Mouse (Mus musculus) layer of hippocampus, postnatal 25 days (tissue): ENCODE measurements around the gene Tbc1d25. TPM values are rescaled to one million over a fixed set of nuclear protein-coding genes. Genes with fewer than 3 reads are reported as not detected.

Source experiments
- DNase-seq, 2 experiments: peaks; one replicate each; pipeline ENCODE4 v3.0.0; 2022; ENCODE audit warnings: mixed read lengths in 2 of 2, low spot score in 1 of 2; ENCODE audit errors: extremely low spot score in 1 of 2
- total RNA-seq, 2 experiments: library from RNA; stranded (reverse); gene quantifications; 2 replicates each; pipeline ENCODE4 v1.2.3; 2021

Tbc1d25 gene
- 10 to 100 TPM; 13.3 to 13.9 TPM for total RNA-seq

DNA sequence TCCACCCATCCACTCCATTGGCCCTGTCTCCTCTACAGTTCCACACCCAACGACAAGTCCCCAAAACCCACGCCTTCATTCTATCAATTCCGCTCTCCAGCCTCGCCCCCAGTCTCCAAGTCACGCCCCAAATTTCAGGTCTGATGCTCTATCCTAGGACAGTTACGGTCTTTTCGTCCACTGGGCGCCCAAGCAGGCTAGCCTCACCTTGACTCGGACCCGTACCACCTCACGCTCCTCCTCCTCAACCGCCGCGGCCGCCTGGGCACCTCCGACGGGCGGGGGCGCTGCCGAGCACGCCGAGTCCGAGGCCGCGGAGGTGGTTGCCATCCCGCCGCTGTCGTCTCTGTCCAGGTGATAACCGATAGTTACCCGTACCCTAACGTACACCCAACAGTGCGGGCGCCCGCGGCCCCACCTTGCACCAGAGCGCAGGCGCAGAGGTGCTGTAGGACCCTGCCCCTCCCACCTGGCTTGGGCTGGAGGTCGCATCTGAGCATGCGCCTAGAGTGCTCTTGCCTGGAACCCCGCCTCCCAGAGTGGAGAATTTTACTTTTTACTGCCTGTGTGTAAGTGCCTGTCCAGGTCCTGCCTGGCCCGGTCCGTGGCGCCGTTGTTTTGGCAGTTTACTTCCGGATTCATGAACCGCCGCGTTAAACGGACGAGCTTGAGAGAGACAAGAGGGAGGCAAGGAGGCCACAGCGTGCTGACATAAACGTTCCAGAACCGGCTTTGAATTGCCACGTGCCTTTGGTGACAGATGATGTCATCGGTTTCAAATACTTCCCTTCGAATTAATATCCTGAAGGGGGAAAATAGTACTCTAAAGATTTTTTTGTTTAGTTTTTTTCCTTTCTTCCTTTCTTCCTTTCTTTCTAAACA is at the start of gene Tbc1d25:
Gene Tbc1d25, minus strand, starts transcription at position 678 of the 882 bp plus-strand sequence.
- peak; percentile 54 to 61 for DNase-seq

DNA sequence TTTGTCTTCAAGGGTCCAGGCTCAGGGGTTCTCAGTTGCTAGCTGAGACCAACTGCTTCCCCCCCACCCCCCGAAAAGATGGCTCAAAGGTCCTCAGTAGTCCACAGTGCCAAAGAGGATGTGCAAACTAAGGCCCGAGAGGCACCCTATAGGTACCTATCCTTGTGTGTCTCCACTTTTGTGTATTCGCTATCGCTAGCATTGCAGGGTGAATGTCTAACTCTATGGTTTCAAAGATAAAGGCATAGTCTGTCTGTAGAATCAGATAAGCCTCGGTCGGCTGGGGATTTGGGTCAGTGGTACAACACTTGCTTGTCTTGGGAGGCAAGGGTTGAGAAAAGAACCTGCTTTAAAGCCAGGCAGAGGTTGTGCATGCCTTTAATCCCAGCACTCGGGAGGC is 47.5 kb upstream of the Tbc1d25 start:
- DNase-seq: no peak

DNA sequence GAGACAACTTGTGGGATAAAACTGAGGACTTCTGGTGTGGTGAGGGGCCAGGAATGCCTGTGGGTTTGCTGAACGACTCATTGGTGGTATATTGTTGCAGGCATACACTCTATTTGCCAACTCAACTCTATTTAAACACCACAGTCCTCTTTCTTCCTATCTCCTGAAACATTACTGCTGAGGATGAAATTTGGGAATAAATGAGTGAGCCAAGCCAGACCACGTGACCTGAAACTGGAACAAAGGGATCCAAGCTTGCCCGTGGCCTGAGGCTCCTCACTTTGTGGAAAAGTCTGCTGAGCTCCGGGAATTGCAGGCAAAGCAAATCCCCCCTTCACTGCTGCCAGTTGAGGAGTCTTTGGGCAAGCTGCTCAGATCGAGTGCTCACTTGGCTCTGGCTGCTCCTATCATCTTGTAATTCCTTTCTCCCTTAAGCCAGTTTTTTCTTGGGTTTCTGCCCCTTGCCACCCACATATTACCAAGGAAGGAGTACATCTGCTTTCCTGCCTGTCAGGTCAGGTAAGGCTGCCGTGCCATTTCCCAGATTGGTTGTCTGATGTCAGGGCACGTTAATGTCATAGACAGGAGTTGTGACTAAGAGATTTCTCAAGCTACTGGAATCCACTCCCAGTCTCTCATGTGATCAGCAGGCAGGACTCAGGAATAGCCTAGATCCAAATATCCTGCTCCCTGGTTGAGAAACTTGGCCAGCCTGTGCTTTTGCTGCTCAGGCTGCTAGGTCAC is 46.9 kb upstream of the Tbc1d25 start:
- DNase-seq: no peak

- DNase-seq: peak in 1 of 2 experiments; percentile 26
These were observed 46.3 kb upstream of the Tbc1d25 start for GRCm38 (mm10) chrX:8222296-8222677.

DNA sequence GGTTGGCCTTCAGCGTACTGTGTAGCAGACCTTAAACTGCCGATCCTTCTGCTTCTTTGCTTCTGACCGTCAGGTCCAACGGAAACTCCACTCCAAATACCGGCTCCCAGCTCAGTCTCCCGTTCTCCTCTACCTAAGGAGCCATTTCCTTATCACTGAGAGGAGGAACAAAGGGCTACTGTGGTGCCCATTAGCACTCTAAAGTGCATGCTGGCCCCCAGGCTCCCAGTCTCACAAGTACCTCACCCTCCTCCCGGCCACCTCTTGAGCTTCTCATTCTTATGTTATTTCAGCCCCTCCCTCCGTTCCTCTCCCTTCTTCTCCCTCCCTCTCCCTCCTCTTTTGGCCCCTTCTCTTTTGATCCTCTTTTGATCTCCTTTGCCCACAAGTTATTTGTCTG is 43.7 kb upstream of the Tbc1d25 start:
- no peak for DNase-seq

DNA sequence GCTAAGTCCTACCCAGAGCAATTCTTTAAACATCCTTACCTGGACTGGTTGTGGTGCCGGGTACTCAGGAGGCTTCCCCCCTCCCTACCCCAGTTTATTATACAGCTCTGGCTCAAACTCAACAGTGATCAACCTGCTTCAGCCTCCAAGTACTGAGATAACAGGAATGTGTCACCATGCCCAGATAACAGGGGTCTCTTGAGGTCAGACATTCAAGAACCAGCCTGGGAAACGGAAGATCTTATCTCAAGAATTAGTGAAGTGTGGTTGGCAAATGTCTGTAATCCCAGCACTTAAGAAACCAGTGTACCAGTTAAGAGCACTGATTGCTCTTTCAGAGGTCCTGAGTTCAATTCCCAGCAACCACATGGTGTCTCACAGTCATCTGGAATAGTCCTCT is 42.1 kb upstream of the Tbc1d25 start:
- DNase-seq: no peak

DNA sequence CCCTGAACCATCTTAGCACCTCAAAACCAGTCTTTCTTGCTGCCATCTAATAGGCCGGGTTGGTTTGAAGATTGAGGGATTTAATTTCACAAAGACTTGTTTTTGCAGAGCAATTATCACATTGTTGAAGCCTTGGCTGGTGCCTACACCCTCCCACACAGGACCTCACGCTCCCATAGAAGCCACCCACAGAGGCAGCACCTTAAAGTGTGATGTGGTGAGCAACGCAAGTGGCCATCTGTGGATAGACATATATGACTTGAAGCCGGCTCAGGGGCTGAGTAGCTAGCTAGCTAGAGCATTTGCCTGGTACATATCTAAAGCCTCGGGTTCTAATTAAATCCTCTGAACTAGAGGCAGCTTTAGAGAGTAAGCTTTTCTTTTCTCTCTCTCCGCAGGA is 41.4 kb upstream of the Tbc1d25 start:
- no peak for DNase-seq

GRCm38 (mm10) chrX:8211490-8212207 is 35.7 kb upstream of the Tbc1d25 start:
- DNase-seq: no peak

DNA sequence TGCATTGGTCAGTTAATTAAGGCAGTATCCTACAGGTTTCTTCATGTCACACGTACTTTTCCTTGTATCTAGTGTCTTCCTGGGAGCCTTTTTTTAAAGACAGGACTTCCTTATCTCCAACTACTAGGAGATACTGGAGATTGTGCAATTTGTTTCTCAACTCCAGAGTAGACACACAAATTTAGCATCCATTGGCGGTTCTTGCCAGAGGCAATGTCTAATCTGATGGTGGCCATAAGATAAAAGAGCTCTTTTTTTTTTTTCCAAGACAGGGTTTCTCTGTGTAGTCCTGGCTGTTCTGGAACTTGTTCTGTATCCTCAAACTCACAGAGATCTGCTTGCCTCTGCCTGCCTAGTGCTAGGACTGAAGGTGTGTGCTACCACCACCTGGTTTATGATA is 33.7 kb upstream of the Tbc1d25 start:
- no peak for DNase-seq

DNA sequence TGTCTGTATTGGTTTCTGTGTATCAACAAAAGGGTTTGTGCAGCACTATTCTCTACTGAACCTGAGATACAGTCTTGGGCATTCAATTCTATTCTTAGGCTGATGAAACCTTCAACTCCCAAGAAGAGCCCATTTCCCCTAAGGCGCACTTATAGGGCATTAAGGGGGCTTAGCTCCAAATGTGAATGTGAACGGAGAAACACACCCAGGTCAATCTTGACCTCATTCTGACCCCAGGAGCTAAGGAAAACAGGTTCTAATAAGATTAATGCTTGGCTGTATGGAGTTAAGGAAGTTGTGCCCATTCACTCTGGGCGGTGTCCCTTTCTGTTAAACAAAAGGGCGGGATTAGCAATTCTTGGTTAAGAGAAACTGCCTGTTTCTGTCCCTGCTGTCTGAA is 31.2 kb upstream of the Tbc1d25 start:
- no peak for DNase-seq

GRCm38 (mm10) chrX:8206694-8207197 is 30.8 kb upstream of the Tbc1d25 start:
- DNase-seq: no peak

DNA sequence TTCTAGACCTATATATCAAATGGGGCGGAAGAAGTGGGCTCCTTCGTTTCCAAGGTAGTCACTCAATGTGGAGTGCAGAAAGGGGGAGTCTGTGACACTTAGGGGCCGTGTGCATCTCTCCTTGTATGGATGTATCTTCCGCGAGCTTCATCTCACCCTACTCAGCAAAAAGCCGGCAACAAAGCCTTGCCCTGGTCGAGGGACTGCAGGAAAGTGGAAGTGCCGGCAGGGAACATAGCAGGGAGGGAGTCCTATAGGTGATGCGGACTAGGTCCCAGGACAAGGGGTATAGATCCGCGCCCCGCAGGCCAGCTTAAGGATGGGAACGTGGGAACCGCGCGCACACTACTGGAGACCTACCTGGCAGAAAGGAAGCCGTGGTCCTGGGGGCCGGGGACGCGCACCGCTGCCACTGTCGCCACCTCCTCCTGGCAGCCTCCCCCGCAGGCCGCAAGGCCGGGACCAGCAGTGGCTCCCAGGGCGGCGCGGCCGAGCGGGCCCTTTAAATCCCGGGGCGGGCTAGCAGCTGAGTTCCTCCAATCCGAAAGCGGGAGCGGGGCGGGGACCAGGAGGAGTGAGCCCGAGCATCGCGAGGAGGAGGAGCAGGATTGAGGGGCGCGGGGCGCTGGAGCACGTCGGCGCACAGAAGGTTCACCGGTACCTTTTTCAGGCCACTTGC is 30.2 kb upstream of the Tbc1d25 start, which contains the start of gene Porcn:
Gene Porcn, minus strand, starts transcription at position 511 of the 679 bp plus-strand sequence.
- DNase-seq: peak; percentile 66 to 69

DNA sequence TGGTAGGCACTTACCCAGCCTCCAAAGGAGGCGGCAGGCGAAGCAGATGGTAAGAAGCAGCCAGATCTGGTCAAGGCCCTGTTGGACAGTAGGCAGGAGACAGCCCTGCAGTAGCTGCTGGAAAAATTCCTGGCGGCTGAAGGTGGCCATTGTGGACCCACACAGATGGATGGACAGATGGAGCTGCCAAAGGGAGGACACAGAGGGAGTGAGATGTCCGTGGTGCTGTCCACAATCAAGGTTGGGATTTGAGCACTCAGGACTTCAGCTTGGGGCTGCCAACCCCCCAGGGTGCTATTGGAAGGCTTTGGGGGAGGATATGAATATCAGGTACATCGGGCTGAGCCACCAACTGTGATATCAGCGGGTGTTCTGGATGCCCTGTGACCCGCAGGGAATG is 29.6 kb upstream of the Tbc1d25 start:
- no peak for DNase-seq

DNA sequence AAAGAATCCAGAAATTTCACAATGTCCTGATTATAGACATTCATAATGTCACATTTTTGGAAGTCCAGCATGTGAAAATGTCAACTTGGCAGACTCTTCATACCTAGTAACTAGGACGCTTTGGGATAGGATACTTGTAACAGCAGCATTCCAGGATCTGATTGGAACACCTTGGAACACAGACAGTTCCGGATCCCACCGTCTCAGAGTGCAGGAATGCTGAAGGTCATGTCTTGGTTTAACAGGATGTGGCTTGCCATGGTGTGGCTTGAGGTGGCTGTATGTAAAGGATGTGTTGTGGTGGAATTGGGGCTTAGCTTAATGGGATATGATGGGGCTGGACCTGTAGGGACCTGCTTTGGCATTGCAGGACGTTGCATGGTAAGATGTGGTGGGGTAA is 29.1 kb upstream of the Tbc1d25 start:
- no peak for DNase-seq

DNA sequence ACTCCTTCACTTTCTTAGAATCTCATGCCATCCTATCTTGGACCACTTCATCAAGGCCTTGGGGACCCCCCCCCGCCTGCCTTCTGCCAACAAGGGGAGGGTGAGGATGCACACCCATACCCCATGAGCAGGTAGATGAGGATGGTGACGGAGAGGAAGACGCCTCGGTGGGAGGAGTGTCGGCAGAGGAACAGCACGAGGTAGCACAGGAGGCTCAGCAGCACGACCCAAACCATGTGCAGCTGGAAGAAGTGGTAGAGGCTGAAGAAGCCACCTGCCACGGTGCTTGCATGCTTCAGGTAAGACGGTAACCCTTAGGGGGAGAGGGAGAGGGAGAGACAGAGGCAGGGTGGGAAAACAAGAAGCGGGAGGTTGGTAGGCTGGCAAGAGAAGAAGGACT is 28.1 kb upstream of the Tbc1d25 start:
- no peak for DNase-seq

DNA sequence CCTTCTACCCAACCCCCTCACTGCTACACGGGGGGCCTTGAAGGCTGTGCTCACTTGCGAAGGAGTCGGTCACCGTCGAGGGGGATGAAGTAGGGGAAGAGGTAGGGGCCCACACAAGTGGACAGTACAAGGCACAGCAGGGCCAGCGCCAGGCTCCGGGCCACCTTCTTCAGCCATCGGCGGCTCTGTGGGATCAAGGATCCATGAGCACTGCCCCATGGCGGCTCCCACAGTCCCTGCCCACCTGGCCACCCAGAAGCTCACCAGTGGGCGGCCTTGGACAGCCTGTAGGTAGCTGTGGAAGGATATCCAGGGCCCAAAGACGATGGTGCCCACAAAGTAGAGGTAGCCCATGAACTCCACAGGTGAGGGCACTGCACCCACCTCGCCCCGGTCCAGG is 27.1 kb upstream of the Tbc1d25 start:
- DNase-seq: no peak

DNA sequence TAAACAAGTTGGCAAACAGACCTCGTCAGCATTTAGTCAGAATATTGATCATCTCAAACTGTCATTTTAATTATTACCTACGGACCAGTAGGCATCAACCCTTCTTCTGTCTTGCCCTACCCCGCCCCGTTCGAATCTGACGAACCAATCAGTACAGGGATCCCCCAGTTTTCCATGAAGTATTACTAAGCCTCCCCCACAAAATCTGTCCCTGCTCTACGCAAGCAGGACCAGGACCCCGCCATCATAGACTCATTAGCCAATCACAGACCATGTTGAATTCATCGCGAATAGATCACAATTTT is 17.4 kb upstream of the Tbc1d25 start, which contains the start of gene Ebp:
Gene Ebp, minus strand, starts transcription at position 94 of the 305 bp plus-strand sequence.
- peak; percentile 17 to 29 for DNase-seq

GRCm38 (mm10) chrX:8192640-8193418 is 16.8 kb upstream of the Tbc1d25 start:
- DNase-seq: peak; percentile 48 to 50

DNA sequence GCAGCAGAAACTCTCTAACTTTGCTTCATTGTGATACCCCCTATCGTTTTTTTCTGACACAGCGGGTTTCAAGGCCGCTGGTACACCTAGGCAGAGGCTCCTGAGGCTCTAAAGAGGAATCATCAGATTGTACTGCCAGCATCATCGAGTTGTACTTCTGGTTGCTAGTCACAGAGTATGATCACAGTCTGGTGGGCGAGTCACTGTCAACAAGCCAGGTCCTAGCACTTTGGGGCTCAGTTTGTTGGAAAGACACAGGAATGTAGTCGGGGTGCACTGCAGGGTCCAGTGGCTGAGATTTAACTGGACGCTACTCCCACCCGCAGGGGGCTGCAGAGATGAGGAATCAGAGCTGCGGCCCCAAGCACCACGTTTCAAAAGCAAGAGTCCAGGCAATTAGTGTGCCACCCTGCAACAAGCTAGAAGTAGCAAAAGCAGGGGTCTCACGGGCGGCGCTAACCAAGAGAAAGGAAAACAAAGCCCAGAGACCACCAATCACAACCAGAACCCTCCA is 16.2 kb upstream of the Tbc1d25 start:
- DNase-seq: no peak
